Mouse (Mus musculus): ENCODE results near the gene Cab39l. TPM values are rescaled to one million over a fixed set of nuclear protein-coding genes. Genes with fewer than 3 reads are reported as not detected.
"Not testable (repeated sequence)": the region's sequence is repeated elsewhere in the genome, so short reads cannot be mapped to it uniquely, and the experiment has no call there.

Gene Cab39l
- polyA plus RNA-seq, 1 experiment from 2014 or later: 47.7 TPM

- DNase-seq (ENCODE audit: low spot score): no peak
- H3K9ac ChIP-seq (ENCODE audit: low read depth, low read length): peak overlapping the region; percentile 76
- whole genome bisulfite sequencing: 5% methylated on average over 8 of the region's 8 CpGs
- peak overlapping the region; percentile 89 for H3K4me3 ChIP-seq (ENCODE audit: low read depth, low read length)
- H3K27ac ChIP-seq (ENCODE audit: low read depth, low read length): no peak overlapping the region
- 0 out of 2 replicates have a peak, but pooled peaks cover 2% of the 10 kb centered on the region for H3K4me1 ChIP-seq (replicated peaks; ENCODE audit: control insufficient read depth, insufficient read depth, low read length)
- H3K36me3 ChIP-seq (ENCODE audit: control insufficient read depth, insufficient read depth, low read length): no peaks in the 10 kb centered on the region
- no peaks in the 10 kb centered on the region for H3K9me3 ChIP-seq (ENCODE audit: control insufficient read depth, low read length)
- peak overlapping the region; percentile 37 for H3K4me2 ChIP-seq (replicated peaks; ENCODE audit: low read depth, low read length)
- H3K27me3 ChIP-seq (ENCODE audit: control insufficient read depth, insufficient read depth, low read length): no peaks in the 10 kb centered on the region
- ATAC-seq (ENCODE audit: low FRiP score): peak; percentile 67
Observed at GRCm38 (mm10) chr14:59598260-59598627, 157.5 kb downstream of the Cab39l start.

GRCm38 (mm10) chr14:59604002-59604645, 163.4 kb downstream of the Cab39l start:
- Histone ChIP-seq H3K4me1 (replicated peaks; ENCODE audit: control insufficient read depth, insufficient read depth, low read length) (no peaks in the 10 kb centered on the region), H3K9ac (ENCODE audit: low read depth, low read length) (no peak overlapping the region), H3K27me3 (ENCODE audit: control insufficient read depth, insufficient read depth, low read length) (no peaks in the 10 kb centered on the region), H3K36me3 (ENCODE audit: control insufficient read depth, insufficient read depth, low read length) (no peaks in the 10 kb centered on the region), H3K4me2 (replicated peaks; ENCODE audit: low read depth, low read length) (no peak overlapping the region), H3K27ac (ENCODE audit: low read depth, low read length) (no peak overlapping the region), H3K4me3 (ENCODE audit: low read depth, low read length) (no peak overlapping the region), H3K9me3 (ENCODE audit: control insufficient read depth, low read length) (no peaks in the 10 kb centered on the region)
- WGBS: 67% methylated on average over 5 of the region's 5 CpGs
- no peak for ATAC-seq (ENCODE audit: low FRiP score)
- DNase-seq (ENCODE audit: low spot score): peak; percentile 39

- no peaks in the 10 kb centered on the region for H3K9me3 ChIP-seq (ENCODE audit: control insufficient read depth, low read length)
- H3K4me2 ChIP-seq (replicated peaks; ENCODE audit: low read depth, low read length): no peak overlapping the region
- H3K4me1 ChIP-seq (replicated peaks; ENCODE audit: control insufficient read depth, insufficient read depth, low read length): no peaks in the 10 kb centered on the region
- 24% methylated on average over 5 of the region's 5 CpGs for WGBS
- DNase-seq (ENCODE audit: low spot score): peak; percentile 79
- H3K9ac ChIP-seq (ENCODE audit: low read depth, low read length): no peak overlapping the region
- ATAC-seq (ENCODE audit: low FRiP score): no peak
- no peak overlapping the region for H3K4me3 ChIP-seq (ENCODE audit: low read depth, low read length)
- no peaks in the 10 kb centered on the region for H3K27me3 ChIP-seq (ENCODE audit: control insufficient read depth, insufficient read depth, low read length)
- no peak overlapping the region for H3K27ac ChIP-seq (ENCODE audit: low read depth, low read length)
- H3K36me3 ChIP-seq (ENCODE audit: control insufficient read depth, insufficient read depth, low read length): no peaks in the 10 kb centered on the region
Observed at GRCm38 (mm10) chr14:59605671-59606353, 165.0 kb downstream of the Cab39l start.

DNA sequence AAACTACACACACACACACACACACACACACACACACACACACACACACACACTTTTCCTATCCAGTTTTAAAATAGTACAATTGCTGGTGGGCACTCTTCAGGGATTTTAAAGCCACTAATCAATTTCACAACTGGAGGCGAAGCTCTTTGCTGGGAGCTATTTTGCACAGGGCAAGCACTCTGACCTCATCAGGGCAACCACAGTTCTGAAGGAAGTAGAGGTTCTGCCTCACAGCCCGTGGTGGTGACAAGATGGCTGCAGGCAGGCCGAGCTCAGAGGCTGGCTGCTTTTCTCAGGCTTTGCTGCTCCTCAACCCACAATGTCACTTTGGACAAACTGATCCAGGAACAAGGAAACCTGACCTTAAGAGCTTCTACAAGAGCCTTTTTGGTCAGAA, 166.2 kb downstream of the Cab39l start:
- DNase-seq (ENCODE audit: low spot score): no peak
- H3K4me2 ChIP-seq (replicated peaks; ENCODE audit: low read depth, low read length): no peak overlapping the region
- no peaks in the 10 kb centered on the region for H3K9me3 ChIP-seq (ENCODE audit: control insufficient read depth, low read length)
- H3K4me1 ChIP-seq (replicated peaks; ENCODE audit: control insufficient read depth, insufficient read depth, low read length): no peaks in the 10 kb centered on the region
- no peak overlapping the region for H3K9ac ChIP-seq (ENCODE audit: low read depth, low read length)
- ATAC-seq (ENCODE audit: low FRiP score): no peak
- no peak overlapping the region for H3K27ac ChIP-seq (ENCODE audit: low read depth, low read length)
- no peaks in the 10 kb centered on the region for H3K27me3 ChIP-seq (ENCODE audit: control insufficient read depth, insufficient read depth, low read length)
- H3K36me3 ChIP-seq (ENCODE audit: control insufficient read depth, insufficient read depth, low read length): no peaks in the 10 kb centered on the region
- WGBS: 54% methylated on average over 3 of the region's 3 CpGs
- no peak overlapping the region for H3K4me3 ChIP-seq (ENCODE audit: low read depth, low read length)

GRCm38 (mm10) chr14:59612920-59613625, 172.3 kb downstream of the Cab39l start:
- Histone ChIP-seq H3K36me3 (ENCODE audit: control insufficient read depth, insufficient read depth, low read length) (no peaks in the 10 kb centered on the region), H3K27me3 (ENCODE audit: control insufficient read depth, insufficient read depth, low read length) (no peaks in the 10 kb centered on the region), H3K4me1 (replicated peaks; ENCODE audit: control insufficient read depth, insufficient read depth, low read length) (no peaks in the 10 kb centered on the region), H3K9ac (ENCODE audit: low read depth, low read length) (no peak overlapping the region), H3K4me3 (ENCODE audit: low read depth, low read length) (no peak overlapping the region), H3K4me2 (replicated peaks; ENCODE audit: low read depth, low read length) (no peak overlapping the region), H3K27ac (ENCODE audit: low read depth, low read length) (no peak overlapping the region), H3K9me3 (ENCODE audit: control insufficient read depth, low read length) (no peaks in the 10 kb centered on the region)
- DNase-seq (ENCODE audit: low spot score) (peak; percentile 80), ATAC-seq (ENCODE audit: low FRiP score) (no peak)
- 53% methylated on average over 14 of the region's 14 CpGs for WGBS

GRCm38 (mm10) chr14:59614149-59614548, 173.4 kb downstream of the Cab39l start:
- not testable (repeated sequence) for H3K4me1 ChIP-seq (replicated peaks; ENCODE audit: control insufficient read depth, insufficient read depth, low read length); DNase-seq (ENCODE audit: low spot score); ATAC-seq (ENCODE audit: low FRiP score); H3K27ac ChIP-seq (ENCODE audit: low read depth, low read length); H3K36me3 ChIP-seq (ENCODE audit: control insufficient read depth, insufficient read depth, low read length); H3K4me3 ChIP-seq (ENCODE audit: low read depth, low read length); H3K9ac ChIP-seq (ENCODE audit: low read depth, low read length); H3K4me2 ChIP-seq (replicated peaks; ENCODE audit: low read depth, low read length); H3K27me3 ChIP-seq (ENCODE audit: control insufficient read depth, insufficient read depth, low read length); H3K9me3 ChIP-seq (ENCODE audit: control insufficient read depth, low read length)
- WGBS: 85% methylated on average over 3 of the region's 3 CpGs

- no peak overlapping the region for H3K4me3 ChIP-seq (ENCODE audit: low read depth, low read length)
- no peak for DNase-seq (ENCODE audit: low spot score)
- no peak for ATAC-seq (ENCODE audit: low FRiP score)
- 78% methylated on average over 7 of the region's 7 CpGs for WGBS
- H3K4me2 ChIP-seq (replicated peaks; ENCODE audit: low read depth, low read length): no peak overlapping the region
- no peaks in the 10 kb centered on the region for H3K27me3 ChIP-seq (ENCODE audit: control insufficient read depth, insufficient read depth, low read length)
- no peaks in the 10 kb centered on the region for H3K9me3 ChIP-seq (ENCODE audit: control insufficient read depth, low read length)
- no peaks in the 10 kb centered on the region for H3K36me3 ChIP-seq (ENCODE audit: control insufficient read depth, insufficient read depth, low read length)
- H3K4me1 ChIP-seq (replicated peaks; ENCODE audit: control insufficient read depth, insufficient read depth, low read length): no peaks in the 10 kb centered on the region
- H3K9ac ChIP-seq (ENCODE audit: low read depth, low read length): no peak overlapping the region
- H3K27ac ChIP-seq (ENCODE audit: low read depth, low read length): no peak overlapping the region
Observed at GRCm38 (mm10) chr14:59616802-59617201, 176.0 kb downstream of the Cab39l start.

- ATAC-seq (ENCODE audit: low FRiP score) (0 out of 2 replicates have a peak, but pooled peaks have one; percentile 2), DNase-seq (ENCODE audit: low spot score) (no peak)
- H3K4me1 ChIP-seq (replicated peaks; ENCODE audit: control insufficient read depth, insufficient read depth, low read length): no peaks in the 10 kb centered on the region; the same call in 1 of the 2 replicates
- H3K36me3 ChIP-seq (ENCODE audit: control insufficient read depth, insufficient read depth, low read length): no peaks in the 10 kb centered on the region
- H3K9me3 ChIP-seq (ENCODE audit: control insufficient read depth, low read length): no peaks in the 10 kb centered on the region
- H3K4me3 ChIP-seq (ENCODE audit: low read depth, low read length): no peak overlapping the region
- H3K4me2 ChIP-seq (replicated peaks; ENCODE audit: low read depth, low read length): no peak overlapping the region
- H3K27ac ChIP-seq (ENCODE audit: low read depth, low read length): no peak overlapping the region
- H3K27me3 ChIP-seq (ENCODE audit: control insufficient read depth, insufficient read depth, low read length): peaks cover 10% of the 10 kb centered on the region; the same call in 1 of the 2 replicates
- WGBS: 42% methylated on average over 9 of the region's 9 CpGs
- no peak overlapping the region for H3K9ac ChIP-seq (ENCODE audit: low read depth, low read length)
Observed at GRCm38 (mm10) chr14:59624326-59624885, 183.6 kb downstream of the Cab39l start.

Data from hindbrain, embryonic 11.5 days (tissue).